In genomic region chr13:97533896-97534666, GRCm38 (mm10) we compare ENCODE assay signal across 8 mouse cellular contexts.
DNase-seq lines count a peak whose midpoint lies in the region; ATAC-seq and TF ChIP-seq lines count a peak whose summit lies in the region.

No protein-coding gene starts in this region.

- no peak for TF ChIP-seq CTCF in midbrain, postnatal 0 days (IDR thresholded peaks at IDR 0.05)

- H3K4me1 ChIP-seq in heart, embryonic 14.5 days (ENCODE audit: control insufficient read depth in 2 of 2, insufficient read depth in 2 of 2, low read length in 2 of 2) = peaks cover 14 to 30% of the 10 kb centered on the region in 2 experiments
- H3K4me1 ChIP-seq in midbrain, postnatal 0 days (ENCODE audit: insufficient read depth, low read length) = peaks cover 7% of the 10 kb centered on the region; the same call in 1 of the 2 replicates
- H3K4me1 ChIP-seq in midbrain, embryonic 10.5 days = peaks cover 13% of the 10 kb centered on the region
- peaks cover 8% of the 10 kb centered on the region for H3K4me1 ChIP-seq in intestine, embryonic 16.5 days (ENCODE audit: control insufficient read depth, insufficient read depth, low read length)

- peak; percentile 79 for ATAC-seq in heart, embryonic 14.5 days (ENCODE audit: insufficient number of reproducible peaks, insufficient read depth, low FRiP score, low read depth)
- ATAC-seq in midbrain, postnatal 0 days (ENCODE audit: low FRiP score) = no peak
- ATAC-seq in intestine, embryonic 16.5 days = peak; percentile 94
- ATAC-seq in erythroblast, adult 5-6 weeks (replicated peaks; ENCODE audit: low FRiP score, poor library complexity, severe bottlenecking) = no peak

- no peaks in the 10 kb centered on the region for H3K27me3 ChIP-seq in heart, embryonic 14.5 days (ENCODE audit: control insufficient read depth, insufficient read depth, low read length)
- H3K27me3 ChIP-seq in midbrain, postnatal 0 days (ENCODE audit: insufficient read depth, low read length) = no peaks in the 10 kb centered on the region
- no peaks in the 10 kb centered on the region for H3K27me3 ChIP-seq in midbrain, embryonic 10.5 days (ENCODE audit: low read depth, poor library complexity, severe bottlenecking)
- no peaks in the 10 kb centered on the region for H3K27me3 ChIP-seq in intestine, embryonic 16.5 days (replicated peaks; ENCODE audit: control insufficient read depth, insufficient read depth, low read length)

- H3K4me3 ChIP-seq in heart, embryonic 14.5 days (ENCODE audit: control insufficient read depth in 1 of 2, insufficient read depth in 1 of 2, low read depth in 1 of 2, low read length in 2 of 2) = no peak overlapping the region
- H3K4me3 ChIP-seq in midbrain, postnatal 0 days (ENCODE audit: low read depth, low read length) = no peak overlapping the region
- no peak overlapping the region for H3K4me3 ChIP-seq in midbrain, embryonic 10.5 days
- H3K4me3 ChIP-seq in intestine, embryonic 16.5 days (ENCODE audit: low read length) = no peak overlapping the region

- 53% methylated on average over 11 of the region's 11 CpGs for WGBS in heart, embryonic 14.5 days
- 73% methylated on average over 11 of the region's 11 CpGs for WGBS in midbrain, postnatal 0 days
- WGBS in midbrain, embryonic 10.5 days = 94% methylated on average over 11 of the region's 11 CpGs
- 56% methylated on average over 11 of the region's 11 CpGs for WGBS in intestine, embryonic 16.5 days

- H3K9me3 ChIP-seq in heart, embryonic 14.5 days (ENCODE audit: control insufficient read depth, low read length) = no peaks in the 10 kb centered on the region
- H3K9me3 ChIP-seq in midbrain, postnatal 0 days (ENCODE audit: low read length) = no peaks in the 10 kb centered on the region
- no peaks in the 10 kb centered on the region for H3K9me3 ChIP-seq in midbrain, embryonic 10.5 days (replicated peaks)
- H3K9me3 ChIP-seq in intestine, embryonic 16.5 days (ENCODE audit: control insufficient read depth, low read length) = no peaks in the 10 kb centered on the region

- no peak overlapping the region for H3K9ac ChIP-seq in heart, embryonic 14.5 days (ENCODE audit: low read length)
- no peak overlapping the region for H3K9ac ChIP-seq in midbrain, postnatal 0 days (replicated peaks; ENCODE audit: low read length, poor library complexity, severe bottlenecking)
- no peak overlapping the region for H3K9ac ChIP-seq in intestine, embryonic 16.5 days (ENCODE audit: low read depth, low read length)

- DNase-seq in heart, adult 11 months = no peak
- DNase-seq in midbrain, postnatal 0 days (ENCODE audit: low spot score) = peak; percentile 71
- DNase-seq in midbrain, embryonic 10.5 days (ENCODE audit: low spot score) = no peak
- DNase-seq in testis, postnatal 10 days (ENCODE audit: low spot score) = no peak
- no peak for DNase-seq in embryo, embryonic 11 days

- H3K27ac ChIP-seq in heart, embryonic 14.5 days (replicated peaks in 1 of 2; ENCODE audit: control insufficient read depth in 1 of 2, insufficient read depth in 1 of 2, low read depth in 2 of 2, low read length in 2 of 2) = peak overlapping the region; percentile 57 to 66; a peak in 3 of 4 replicates
- H3K27ac ChIP-seq in midbrain, postnatal 0 days (ENCODE audit: low read depth, low read length) = no peak overlapping the region
- no peak overlapping the region for H3K27ac ChIP-seq in midbrain, embryonic 10.5 days (replicated peaks)
- H3K27ac ChIP-seq in intestine, embryonic 16.5 days (ENCODE audit: low read length) = peak overlapping the region; percentile 3; the same call in 1 of the 2 replicates

- H3K36me3 ChIP-seq in heart, embryonic 14.5 days (ENCODE audit: control insufficient read depth, insufficient read depth, low read length) = no peaks in the 10 kb centered on the region
- H3K36me3 ChIP-seq in midbrain, postnatal 0 days (ENCODE audit: insufficient read depth, low read length) = no peaks in the 10 kb centered on the region
- H3K36me3 ChIP-seq in midbrain, embryonic 10.5 days = no peaks in the 10 kb centered on the region
- H3K36me3 ChIP-seq in intestine, embryonic 16.5 days (ENCODE audit: control insufficient read depth, insufficient read depth, low read length) = no peaks in the 10 kb centered on the region

- no peak overlapping the region for H3K4me2 ChIP-seq in heart, embryonic 14.5 days (ENCODE audit: low read length)
- H3K4me2 ChIP-seq in midbrain, postnatal 0 days (ENCODE audit: low read depth, low read length, poor library complexity, severe bottlenecking) = no peak overlapping the region
- H3K4me2 ChIP-seq in intestine, embryonic 16.5 days (ENCODE audit: low read depth, low read length) = no peak overlapping the region

Comparison
In these comparisons a context has a peak if more than half of its experiments do, and no peak if none do; other contexts are left out.
1. ATAC-seq: peak in heart, embryonic 14.5 days (single experiment) and intestine, embryonic 16.5 days (single experiment); none in midbrain, postnatal 0 days (single experiment) and erythroblast, adult 5-6 weeks (single experiment).
2. H3K27ac ChIP-seq: peak in heart, embryonic 14.5 days (2 of 2) and intestine, embryonic 16.5 days (single experiment); none in midbrain, postnatal 0 days (single experiment) and midbrain, embryonic 10.5 days (single experiment).